Mouse (Mus musculus) CH12.LX (cell line): ENCODE measurements at regions not wholly inside any gene's neighbourhood (a gene's known extent, or its start where the extent isn't known, plus 50 kb on each side); places are given as distances from the start of the nearest gene placed in this dataset.

Source experiments
- DNase-seq: peaks from one replicate; pipeline ENCODE4 v3.0.0-alpha.2; 2013; ENCODE audit errors: extremely low read depth
- H3K27ac ChIP-seq: 2 replicates; pipeline ENCODE4 v1.5.1; 2012; ENCODE audit warnings: low read depth, mild to moderate bottlenecking, control low read depth, moderate library complexity; ENCODE audit not compliant: insufficient read depth
- H3K27me3 ChIP-seq: replicated peaks from 2 replicates; pipeline ENCODE3; 2012; ENCODE audit warnings: inconsistent platforms
- H3K36me3 ChIP-seq, 2 experiments: replicated peaks in 1 of 2; 2 replicates each; pipeline versions ENCODE3 to v1.6.1; 2012; ENCODE audit warnings: inconsistent platforms in 1 of 2, low read length in 1 of 2, mild to moderate bottlenecking in 1 of 2, mixed read lengths in 1 of 2, moderate library complexity in 1 of 2; ENCODE audit not compliant: control insufficient read depth in 1 of 2, insufficient read depth in 1 of 2
- H3K4me1 ChIP-seq, 2 experiments: 2 replicates each; pipeline ENCODE4 v1.6.1; 2012; ENCODE audit warnings: inconsistent platforms in 1 of 2, moderate library complexity in 1 of 2; ENCODE audit not compliant: insufficient read depth in 2 of 2, control insufficient read depth in 1 of 2
- H3K4me2 ChIP-seq: 2 replicates; pipeline ENCODE4 v1.6.1; 2012; ENCODE audit warnings: low read depth, mild to moderate bottlenecking, control low read depth; ENCODE audit not compliant: poor library complexity, insufficient read depth, severe bottlenecking
- H3K4me3 ChIP-seq, 3 experiments: fragments of 150-350 bp in 1 of 3; sonication (generic) in 1 of 3; replicated peaks in 1 of 3; 2 replicates each; pipeline versions ENCODE3 to v1.5.1; 2011 to 2012; ENCODE audit warnings: low read depth in 2 of 3, low read length in 2 of 3, mild to moderate bottlenecking in 2 of 3, moderate library complexity in 2 of 3, control low read depth in 1 of 3, improper control_type of control experiment in 1 of 3, inconsistent platforms in 1 of 3, mixed read lengths in 1 of 3; ENCODE audit not compliant: poor library complexity in 1 of 3
- H3K79me2 ChIP-seq: replicated peaks from 2 replicates; pipeline ENCODE4 v1.6.1; 2012; ENCODE audit warnings: mild to moderate bottlenecking, moderate library complexity; ENCODE audit not compliant: control insufficient read depth, poor library complexity, insufficient read depth, severe bottlenecking; ENCODE audit errors: extremely low read depth
- H3K9ac ChIP-seq: 2 replicates; pipeline ENCODE4 v1.6.1; 2012; ENCODE audit warnings: low read depth, mild to moderate bottlenecking, control low read depth, moderate library complexity; ENCODE audit not compliant: insufficient read depth
- H3K9me3 ChIP-seq: replicated peaks from 2 replicates; pipeline ENCODE3; 2012; ENCODE audit warnings: low read length, inconsistent platforms, mixed read lengths
- BHLHE40 ChIP-seq: IDR thresholded peaks from 2 replicates; pipeline ENCODE4 v1.6.1; 2011; ENCODE audit warnings: mild to moderate bottlenecking, low read depth, low read length, improper control_type of control experiment
- CHD1 ChIP-seq: IDR thresholded peaks from 2 replicates; pipeline ENCODE4 v1.6.1; 2012; ENCODE audit warnings: low read depth, low read length, improper control_type of control experiment, inconsistent platforms
- E2F4 ChIP-seq: IDR thresholded peaks from 2 replicates; pipeline ENCODE4 v1.6.1; 2011; ENCODE audit warnings: low read depth, low read length, improper control_type of control experiment; ENCODE audit not compliant: insufficient replicate concordance
- EP300 ChIP-seq: IDR thresholded peaks from 2 replicates; pipeline ENCODE4 v1.6.1; 2011; ENCODE audit warnings: low read length, improper control_type of control experiment
- JUND ChIP-seq: conservative IDR thresholded peaks from 2 replicates; pipeline ENCODE4 v1.6.1; 2011; ENCODE audit warnings: low read depth, low read length, improper control_type of control experiment
- MXI1 ChIP-seq: IDR thresholded peaks from 2 replicates; pipeline ENCODE4 v1.6.1; 2011; ENCODE audit warnings: mild to moderate bottlenecking, low read depth, low read length, improper control_type of control experiment
- MYC ChIP-seq: IDR thresholded peaks from 2 replicates; pipeline ENCODE4 v1.6.1; 2011; ENCODE audit warnings: low read depth, mild to moderate bottlenecking, improper control_type of control experiment, low read length
- POLR2A ChIP-seq: IDR thresholded peaks from 2 replicates; pipeline ENCODE4 v1.6.1; 2011; ENCODE audit warnings: low read depth, mild to moderate bottlenecking, improper control_type of control experiment, low read length
- RAD21 ChIP-seq: IDR thresholded peaks from 2 replicates; pipeline ENCODE4 v1.6.1; 2011; ENCODE audit warnings: low read depth, mild to moderate bottlenecking, low read length, improper control_type of control experiment, moderate library complexity
- SIN3A ChIP-seq: IDR thresholded peaks from 2 replicates; pipeline ENCODE4 v1.6.1; 2012; ENCODE audit warnings: low read length, improper control_type of control experiment, inconsistent platforms
- SMC3 ChIP-seq: IDR thresholded peaks from 2 replicates; pipeline ENCODE4 v1.6.1; 2011; ENCODE audit warnings: low read depth, low read length, improper control_type of control experiment
- TBP ChIP-seq: conservative IDR thresholded peaks from 2 replicates; pipeline ENCODE4 v1.6.1; 2011; ENCODE audit warnings: low read depth, low read length, improper control_type of control experiment
- TCF12 ChIP-seq: IDR thresholded peaks from 2 replicates; pipeline ENCODE4 v1.6.1; 2014; ENCODE audit warnings: low read depth, mild to moderate bottlenecking, inconsistent platforms, low read length, improper control_type of control experiment
- UBTF ChIP-seq: IDR thresholded peaks from 2 replicates; pipeline ENCODE4 v1.6.1; 2012; ENCODE audit warnings: low read depth, mild to moderate bottlenecking, inconsistent platforms, low read length, improper control_type of control experiment, moderate library complexity
- USF1 ChIP-seq: IDR thresholded peaks from 2 replicates; pipeline ENCODE4 v1.6.1; 2014; ENCODE audit warnings: low read depth, mild to moderate bottlenecking, inconsistent platforms, low read length, improper control_type of control experiment
- USF2 ChIP-seq: conservative IDR thresholded peaks from 2 replicates; pipeline ENCODE4 v1.6.1; 2011; ENCODE audit warnings: low read depth, low read length, improper control_type of control experiment
- ZC3H11A ChIP-seq: IDR thresholded peaks from 2 replicates; pipeline ENCODE4 v1.6.1; 2012; ENCODE audit warnings: low read depth, mild to moderate bottlenecking, inconsistent platforms, low read length, improper control_type of control experiment
- ZNF384 ChIP-seq: IDR thresholded peaks from 2 replicates; pipeline ENCODE4 v1.6.1; 2012; ENCODE audit warnings: low read depth, low read length, improper control_type of control experiment, inconsistent platforms
- dilution Hi-C: fragments of 300-500 bp; cut with MboI; formaldehyde crosslinking; loops from 2 replicates; pipeline ENCODE4 v1.14.3; 2020; ENCODE audit warnings: low sequenced_read_pairs; ENCODE audit not compliant: extremely low pct_unique_long_range_greater_than_20kb, extremely low pct_ligation_motif_present
- in situ Hi-C: fragments of 300-500 bp; cut with MboI; formaldehyde crosslinking; loops from 3 replicates; pipeline ENCODE4 v1.14.3; 2019; ENCODE audit warnings: low sequenced_read_pairs, low pct_ligation_motif_present, low pct_unique_long_range_greater_than_20kb, mixed read lengths

DNA sequence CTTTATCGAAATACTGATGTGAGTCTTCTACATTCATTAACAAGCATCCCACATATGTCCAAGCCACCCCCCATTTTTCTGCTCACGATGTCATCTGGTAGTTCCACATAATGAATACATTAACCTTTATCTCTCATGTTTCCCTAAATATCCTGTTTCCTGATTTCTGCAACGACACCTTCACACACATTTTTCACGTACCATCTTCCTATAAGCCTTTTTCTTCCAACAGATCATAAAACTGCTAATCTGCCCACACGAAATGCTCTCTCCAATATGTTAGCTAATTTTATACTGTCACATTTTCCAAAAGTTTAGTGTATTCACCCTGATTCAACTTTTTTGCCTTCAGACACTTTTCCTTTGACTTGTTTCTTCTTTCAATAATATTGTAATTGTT is 159.8 kb upstream of the A730009L09Rik start:
- Histone ChIP-seq H3K9ac (no peak overlapping the region), H3K4me3 (no peak overlapping the region), H3K9me3 (no peaks in the 10 kb centered on the region), H3K36me3 (no peaks in the 10 kb centered on the region), H3K4me2 (no peak overlapping the region), H3K27me3 (no peaks in the 10 kb centered on the region), H3K27ac (no peak overlapping the region), H3K4me1 (no peaks in the 10 kb centered on the region), H3K79me2 (no peaks in the 10 kb centered on the region)
- no peak for DNase-seq
- in situ Hi-C loops: no loop called here
- no peak for TF ChIP-seq ZNF384
- TF ChIP-seq MYC: no peak
- TF ChIP-seq SMC3: no peak
- TF ChIP-seq TCF12: no peak
- dilution Hi-C loops: no loop called here

DNA sequence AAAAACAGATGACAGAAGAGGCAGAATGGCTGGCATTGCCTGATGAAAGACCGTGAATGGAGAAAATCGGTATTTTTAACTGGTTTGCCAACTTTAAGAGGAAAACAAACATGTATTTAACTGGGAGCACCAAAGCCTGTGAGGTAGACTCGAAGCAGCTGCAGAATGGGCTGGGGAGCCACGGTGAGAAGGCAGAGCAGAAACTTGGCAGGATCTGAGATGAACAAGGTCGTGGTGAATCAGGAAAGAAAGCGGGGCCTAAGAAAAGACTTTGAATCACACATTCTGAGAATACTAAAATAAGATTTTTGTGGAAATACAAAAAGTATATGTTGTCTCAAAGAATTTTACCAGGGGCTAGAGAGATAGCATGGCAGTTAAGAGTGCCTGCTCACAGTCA is 149.0 kb upstream of the A730009L09Rik start:
- Histone ChIP-seq H3K9me3 (no peaks in the 10 kb centered on the region), H3K27me3 (no peaks in the 10 kb centered on the region), H3K4me1 (no peaks in the 10 kb centered on the region), H3K27ac (no peak overlapping the region), H3K79me2 (no peaks in the 10 kb centered on the region), H3K4me3 (no peak overlapping the region), H3K9ac (no peak overlapping the region), H3K4me2 (no peak overlapping the region), H3K36me3 (no peaks in the 10 kb centered on the region)
- TF ChIP-seq MXI1 (no peak), E2F4 (no peak), CHD1 (no peak), EP300 (no peak), RAD21 (no peak), BHLHE40 (no peak), JUND (no peak), POLR2A (no peak), UBTF (no peak), USF2 (no peak), ZC3H11A (no peak), SIN3A (no peak), TBP (no peak), USF1 (no peak)
- in situ Hi-C loops: no loop called here
- DNase-seq: no peak
- dilution Hi-C loops: no loop called here
